ENCODE assay signal across 15 mouse cellular contexts in the genomic region with DNA sequence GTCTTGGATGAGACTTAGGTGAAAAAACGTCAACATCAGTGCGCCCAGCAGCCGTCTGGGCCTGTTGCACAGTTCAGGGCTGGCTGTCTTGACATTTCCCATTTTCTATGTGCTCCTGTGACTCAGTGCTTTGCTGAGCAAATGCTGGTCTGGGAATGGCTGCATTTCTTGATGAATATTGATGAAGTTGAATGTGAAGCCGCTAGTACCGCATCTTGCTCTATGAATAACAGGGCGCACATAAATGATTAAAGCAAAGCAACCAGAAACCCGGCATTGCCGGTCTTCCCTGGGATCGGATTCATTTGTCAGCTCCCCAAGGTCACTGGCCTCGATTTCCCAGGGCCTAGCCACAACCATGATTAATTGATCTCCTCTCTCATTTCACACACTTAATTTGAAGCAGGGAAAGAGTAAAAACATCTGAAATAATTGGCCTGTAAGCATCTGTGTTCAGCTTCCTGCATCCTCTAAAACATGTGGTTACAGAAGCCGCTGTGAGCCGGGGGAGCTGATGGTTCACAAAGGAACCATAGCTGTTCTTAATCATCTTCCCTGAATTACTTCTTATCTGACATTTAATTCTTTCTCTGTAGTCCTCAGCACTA. TPM values are rescaled to one million over a fixed set of nuclear protein-coding genes. Genes with fewer than 3 reads are reported as not detected.
A peak's percentile ranks its signal among the peaks of the same experiment; 100 is the strongest.
DNase-seq lines count a peak whose midpoint lies in the region; ATAC-seq and TF ChIP-seq lines count a peak whose summit lies in the region.
"Had no signal": no experiment of that assay in that cellular context is flagged by ENCODE, and none has a peak within 500 bp of the region (broad histone marks: within the 10 kb centered on the region; RNA-seq: fewer than 3 reads in every experiment).

No protein-coding gene starts in this region.

- no peaks in the 10 kb centered on the region for H3K9me3 ChIP-seq in heart, embryonic 10.5 days
- H3K9me3 ChIP-seq in embryonic facial prominence, embryonic 11.5 days (replicated peaks; ENCODE audit: control insufficient read depth, low read length): no peaks in the 10 kb centered on the region
- H3K9me3 ChIP-seq in hindbrain, postnatal 0 days (ENCODE audit: low read length): no peaks in the 10 kb centered on the region
- no peaks in the 10 kb centered on the region for H3K9me3 ChIP-seq in neural tube, embryonic 12.5 days
- H3K9me3 ChIP-seq: embryonic facial prominence, embryonic 15.5 days; liver, embryonic 12.5 days had no signal

- H3K4me2 ChIP-seq in embryonic facial prominence, embryonic 11.5 days (ENCODE audit: low read depth, low read length): no peak overlapping the region
- no peak overlapping the region for H3K4me2 ChIP-seq in hindbrain, postnatal 0 days (ENCODE audit: low read depth, low read length)
- no peak overlapping the region for H3K4me2 ChIP-seq in neural tube, embryonic 12.5 days (replicated peaks)
- H3K4me2 ChIP-seq: embryonic facial prominence, embryonic 15.5 days; liver, embryonic 12.5 days had no signal

- no peak for ATAC-seq in embryonic facial prominence, embryonic 11.5 days (replicated peaks; ENCODE audit: insufficient number of reproducible peaks, low FRiP score, low TSS enrichment, low read depth)
- ATAC-seq in hindbrain, postnatal 0 days: 0 out of 2 replicates have a peak, but pooled peaks have one; percentile 15
- ATAC-seq in neural tube, embryonic 12.5 days (ENCODE audit: low FRiP score, low read depth): peak; percentile 25; the same call in 1 of the 2 replicates
- ATAC-seq: liver, embryonic 12.5 days had no signal

- H3K36me3 ChIP-seq in heart, embryonic 10.5 days: no peaks in the 10 kb centered on the region
- H3K36me3 ChIP-seq in embryonic facial prominence, embryonic 11.5 days (replicated peaks; ENCODE audit: control insufficient read depth, insufficient read depth, low read depth, low read length): no peaks in the 10 kb centered on the region
- H3K36me3 ChIP-seq in hindbrain, postnatal 0 days (ENCODE audit: insufficient read depth, low read length): no peaks in the 10 kb centered on the region
- no peaks in the 10 kb centered on the region for H3K36me3 ChIP-seq in neural tube, embryonic 12.5 days
- H3K36me3 ChIP-seq: embryonic facial prominence, embryonic 15.5 days; liver, embryonic 12.5 days had no signal

- WGBS in heart, embryonic 10.5 days: 78% methylated on average over 12 of the region's 12 CpGs
- WGBS in embryonic facial prominence, embryonic 11.5 days: 34% methylated on average over 12 of the region's 12 CpGs
- WGBS in hindbrain, postnatal 0 days: 35% methylated on average over 12 of the region's 12 CpGs
- WGBS in neural tube, embryonic 12.5 days: 49% methylated on average over 12 of the region's 12 CpGs

- no peak overlapping the region for H3K9ac ChIP-seq in embryonic facial prominence, embryonic 11.5 days (replicated peaks; ENCODE audit: low read length)
- H3K9ac ChIP-seq in hindbrain, postnatal 0 days (replicated peaks; ENCODE audit: low read length): no peak overlapping the region
- no peak overlapping the region for H3K9ac ChIP-seq in neural tube, embryonic 12.5 days
- H3K9ac ChIP-seq: embryonic facial prominence, embryonic 15.5 days; liver, embryonic 12.5 days had no signal

- TF ChIP-seq CTCF in hindbrain, postnatal 0 days (IDR thresholded peaks at IDR 0.05; ENCODE audit: low read depth): no peak

- DNase-seq in heart, adult 11 months: peak; percentile 77
- no peak for DNase-seq in heart, embryonic 10.5 days (ENCODE audit: low spot score)
- peak; percentile 69 for DNase-seq in embryonic facial prominence, embryonic 11.5 days (ENCODE audit: low spot score)
- DNase-seq in hindbrain, postnatal 0 days (ENCODE audit: low spot score): peak; percentile 36
- no peak for DNase-seq in adrenal gland, postnatal 14 days
- DNase-seq in gastrocnemius, postnatal 10 days: no peak
- no peak for DNase-seq in ovary, postnatal 36 days (ENCODE audit: low spot score)
- DNase-seq: heart, adult 18-20 months; heart, postnatal 4 days; kidney, postnatal 25 days; lung, postnatal 10 days; thymus, postnatal 36 days had no signal

- H3K4me3 ChIP-seq in heart, embryonic 10.5 days: no peak overlapping the region
- no peak overlapping the region for H3K4me3 ChIP-seq in embryonic facial prominence, embryonic 11.5 days (ENCODE audit: low read depth, low read length)
- no peak overlapping the region for H3K4me3 ChIP-seq in hindbrain, postnatal 0 days (ENCODE audit: low read length)
- no peak overlapping the region for H3K4me3 ChIP-seq in neural tube, embryonic 12.5 days
- H3K4me3 ChIP-seq: embryonic facial prominence, embryonic 15.5 days; liver, embryonic 12.5 days had no signal

- H3K27ac ChIP-seq in heart, embryonic 10.5 days: no peak overlapping the region
- 0 out of 2 replicates have a peak overlapping the region, but pooled peaks have one; percentile 22 for H3K27ac ChIP-seq in embryonic facial prominence, embryonic 11.5 days (replicated peaks; ENCODE audit: low read depth, low read length)
- H3K27ac ChIP-seq in hindbrain, postnatal 0 days: peak overlapping the region; percentile 8
- H3K27ac ChIP-seq in neural tube, embryonic 12.5 days: no peak overlapping the region; the same call in 1 of the 2 replicates
- H3K27ac ChIP-seq: embryonic facial prominence, embryonic 15.5 days; liver, embryonic 12.5 days had no signal

- H3K27me3 ChIP-seq in heart, embryonic 10.5 days (ENCODE audit: insufficient read depth, poor library complexity, severe bottlenecking): no peaks in the 10 kb centered on the region
- H3K27me3 ChIP-seq in embryonic facial prominence, embryonic 11.5 days (ENCODE audit: control insufficient read depth, insufficient read depth, low read length): no peaks in the 10 kb centered on the region
- no peaks in the 10 kb centered on the region for H3K27me3 ChIP-seq in hindbrain, postnatal 0 days (ENCODE audit: insufficient read depth, low read length)
- no peaks in the 10 kb centered on the region for H3K27me3 ChIP-seq in neural tube, embryonic 12.5 days (replicated peaks)
- H3K27me3 ChIP-seq: embryonic facial prominence, embryonic 15.5 days; liver, embryonic 12.5 days had no signal

- H3K4me1 ChIP-seq in heart, embryonic 10.5 days: peaks cover 11% of the 10 kb centered on the region
- H3K4me1 ChIP-seq in embryonic facial prominence, embryonic 11.5 days (ENCODE audit: control insufficient read depth, insufficient read depth, low read length): no peaks in the 10 kb centered on the region; the same call in 1 of the 2 replicates
- no peaks in the 10 kb centered on the region for H3K4me1 ChIP-seq in hindbrain, postnatal 0 days (ENCODE audit: insufficient read depth, low read length)
- peaks cover 16% of the 10 kb centered on the region for H3K4me1 ChIP-seq in neural tube, embryonic 12.5 days

RNA-seq across cellular contexts. Expression of a gene that starts 57.5 kb away (rescaled TPM):
- 20.5 and 22.8 TPM in 2 replicates for polyA plus RNA-seq in heart, embryonic 10.5 days (2016; fragmentation: Nextera tagmentation; extraction: Ambion mirVana)
- polyA plus RNA-seq in embryonic facial prominence, embryonic 11.5 days (2014; fragmentation: Nextera tagmentation; extraction: Ambion mirVana): 40.2 and 42.9 TPM in 2 replicates
- 71.8 and 75.1 TPM in 2 replicates for total RNA-seq in hindbrain, postnatal 0 days (2014; rRNA removed)
- 57.1 and 57.5 TPM in 2 replicates for polyA plus RNA-seq in hindbrain, postnatal 0 days (2015; fragmentation: Nextera tagmentation; extraction: Ambion mirVana)
- polyA plus RNA-seq in neural tube, embryonic 12.5 days (2016; fragmentation: Nextera tagmentation; extraction: Ambion mirVana): 24.6 and 28.9 TPM in 2 replicates
- 173 and 192 TPM in 2 replicates for total RNA-seq in adrenal gland, postnatal 14 days (2021)
- total RNA-seq in gastrocnemius, postnatal 10 days (2021): 100 to 1,000 TPM in 1 of 2 experiments, 10 to 100 TPM in 1; 87.2 to 233 TPM

Comparison
In these comparisons a context has a peak if more than half of its experiments do, and no peak if none do; other contexts are left out.
1. DNase-seq: peak in heart, adult 11 months (single experiment), embryonic facial prominence, embryonic 11.5 days (single experiment) and hindbrain, postnatal 0 days (single experiment); none in heart, embryonic 10.5 days (single experiment), adrenal gland, postnatal 14 days (single experiment), gastrocnemius, postnatal 10 days (single experiment) and ovary, postnatal 36 days (single experiment).
2. H3K27ac ChIP-seq: peak in embryonic facial prominence, embryonic 11.5 days (single experiment) and hindbrain, postnatal 0 days (single experiment); none in heart, embryonic 10.5 days (single experiment) and neural tube, embryonic 12.5 days (single experiment).